Mouse (Mus musculus): ENCODE results near the gene Hnrnpab. TPM values are rescaled to one million over a fixed set of nuclear protein-coding genes. Genes with fewer than 3 reads are reported as not detected.

Hnrnpab gene
- total and polyA plus RNA-seq, 3 experiments: 893 to 2,181 (median 1,100) TPM

DNA sequence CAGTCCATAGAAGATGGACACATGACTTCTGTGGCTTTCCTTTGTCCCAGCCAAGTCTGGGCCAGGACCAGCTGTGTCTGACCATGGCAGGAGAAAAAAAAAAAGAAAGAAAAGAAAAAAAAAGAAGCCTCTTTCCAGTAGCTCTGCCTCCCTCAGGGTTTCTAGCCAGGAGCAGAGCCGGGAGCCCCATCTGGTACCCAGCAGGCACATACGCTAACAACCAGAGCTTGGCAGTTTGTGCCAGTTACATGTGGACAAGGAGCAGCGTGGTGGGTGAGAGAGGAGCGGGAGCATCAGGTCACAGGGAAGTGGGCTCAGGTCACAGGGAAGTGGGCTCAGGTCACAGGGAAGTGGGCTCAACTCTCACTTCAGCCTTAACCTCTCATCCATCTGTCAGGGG, 30.2 kb downstream of the Hnrnpab start:
- H3K4me1 ChIP-seq (ENCODE audit: control insufficient read depth in 1 of 2, insufficient read depth in 2 of 2): peaks cover 20 to 39% of the 10 kb centered on the region in 2 experiments
- no peak overlapping the region for H3K27ac ChIP-seq (ENCODE audit: insufficient read depth, low read depth)
- no peaks in the 10 kb centered on the region for H3K79me2 ChIP-seq (replicated peaks; ENCODE audit: control insufficient read depth, extremely low read depth, insufficient read depth, poor library complexity, severe bottlenecking)
- peaks cover 30% of the 10 kb centered on the region for H3K27me3 ChIP-seq (replicated peaks)
- H3K9ac ChIP-seq (ENCODE audit: insufficient read depth, low read depth): no peak overlapping the region
- in situ Hi-C loops (cut with MboI; ENCODE audit: low pct_ligation_motif_present, low pct_unique_long_range_greater_than_20kb, low sequenced_read_pairs) (no loop called here), dilution Hi-C loops (cut with MboI; ENCODE audit: extremely low pct_ligation_motif_present, extremely low pct_unique_long_range_greater_than_20kb, low sequenced_read_pairs) (no loop called here)
- no peak overlapping the region for H3K4me3 ChIP-seq (replicated peaks in 1 of 3; ENCODE audit: low read depth in 2 of 3, low read length in 2 of 3, poor library complexity in 1 of 3)
- no peaks in the 10 kb centered on the region for H3K36me3 ChIP-seq (replicated peaks in 1 of 2; ENCODE audit: control insufficient read depth in 1 of 2, insufficient read depth in 1 of 2, low read length in 1 of 2)
- DNase-seq (ENCODE audit: extremely low read depth): no peak
- TF ChIP-seq MXI1 (IDR thresholded peaks at IDR 0.05; ENCODE audit: low read depth, low read length) (no peak), MEF2A (IDR thresholded peaks at IDR 0.05; ENCODE audit: borderline replicate concordance, low read depth, low read length) (no peak), USF1 (IDR thresholded peaks at IDR 0.05; ENCODE audit: low read depth, low read length) (no peak), ETS1 (conservative IDR thresholded peaks at IDR 0.05; ENCODE audit: low read depth, low read length) (no peak), E2F4 (IDR thresholded peaks at IDR 0.05; ENCODE audit: insufficient replicate concordance, low read depth, low read length) (no peak), GABPA (IDR thresholded peaks at IDR 0.05; ENCODE audit: insufficient replicate concordance, low read depth, low read length) (no peak), JUND (conservative IDR thresholded peaks at IDR 0.05; ENCODE audit: low read depth, low read length) (no peak), ZC3H11A (IDR thresholded peaks at IDR 0.05; ENCODE audit: low read depth, low read length) (no peak), RCOR1 (conservative IDR thresholded peaks at IDR 0.05; ENCODE audit: low read depth, low read length) (no peak), HCFC1 (IDR thresholded peaks at IDR 0.05; ENCODE audit: low read depth, low read length) (no peak), MAZ (IDR thresholded peaks at IDR 0.05; ENCODE audit: low read depth, low read length) (no peak), POLR2A (IDR thresholded peaks at IDR 0.05; ENCODE audit: low read depth, low read length) (no peak), KAT2A (IDR thresholded peaks at IDR 0.05; ENCODE audit: insufficient replicate concordance, low read length) (no peak), PAX5 (IDR thresholded peaks at IDR 0.05; ENCODE audit: low read length) (no peak), JUN (IDR thresholded peaks at IDR 0.05; ENCODE audit: insufficient read depth, low read depth, low read length) (no peak), CHD1 (IDR thresholded peaks at IDR 0.05; ENCODE audit: low read depth, low read length) (no peak), POLR2AphosphoS2 (IDR thresholded peaks at IDR 0.05; ENCODE audit: low read depth, low read length) (no peak), ELF1 (IDR thresholded peaks at IDR 0.05; ENCODE audit: low read depth, low read length) (no peak), IRF4 (IDR thresholded peaks at IDR 0.05; ENCODE audit: low read depth, low read length) (no peak)
- H3K4me2 ChIP-seq (ENCODE audit: insufficient read depth, low read depth, poor library complexity, severe bottlenecking): no peak overlapping the region
- no peaks in the 10 kb centered on the region for H3K9me3 ChIP-seq (replicated peaks; ENCODE audit: low read length)

DNA sequence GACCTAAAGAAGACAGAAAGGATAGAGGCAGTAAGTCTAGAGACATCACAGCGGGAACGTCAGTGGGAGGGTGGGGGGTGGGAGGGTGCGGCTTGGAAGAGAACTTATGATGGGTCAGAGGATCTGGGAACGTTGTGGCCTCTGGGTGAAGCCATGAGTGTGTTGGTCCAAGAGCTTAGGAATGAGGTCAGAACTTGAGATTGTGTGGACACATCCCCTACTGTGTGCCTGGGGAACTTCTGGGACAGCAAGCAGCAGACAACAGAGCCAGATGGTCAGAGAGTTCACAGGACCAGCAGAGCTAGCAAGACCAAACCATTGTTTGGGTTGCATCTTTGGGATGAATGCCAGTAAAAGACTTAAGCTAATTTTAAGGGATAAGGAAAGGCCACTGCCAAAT, 37.8 kb downstream of the Hnrnpab start:
- Histone ChIP-seq H3K79me2 (replicated peaks; ENCODE audit: control insufficient read depth, extremely low read depth, insufficient read depth, poor library complexity, severe bottlenecking) (no peaks in the 10 kb centered on the region), H3K9me3 (replicated peaks; ENCODE audit: low read length) (peaks cover 4% of the 10 kb centered on the region), H3K4me3 (replicated peaks in 1 of 3; ENCODE audit: low read depth in 2 of 3, low read length in 2 of 3, poor library complexity in 1 of 3) (no peak overlapping the region), H3K36me3 (replicated peaks in 1 of 2; ENCODE audit: control insufficient read depth in 1 of 2, insufficient read depth in 1 of 2, low read length in 1 of 2) (no peaks in the 10 kb centered on the region), H3K4me2 (ENCODE audit: insufficient read depth, low read depth, poor library complexity, severe bottlenecking) (no peak overlapping the region), H3K27me3 (replicated peaks) (peaks cover 25% of the 10 kb centered on the region), H3K4me1 (ENCODE audit: control insufficient read depth in 1 of 2, insufficient read depth in 2 of 2) (peaks cover 2 to 22% of the 10 kb centered on the region in 2 experiments), H3K27ac (ENCODE audit: insufficient read depth, low read depth) (no peak overlapping the region), H3K9ac (ENCODE audit: insufficient read depth, low read depth) (no peak overlapping the region)
- dilution Hi-C loops (cut with MboI; ENCODE audit: extremely low pct_ligation_motif_present, extremely low pct_unique_long_range_greater_than_20kb, low sequenced_read_pairs) (no loop called here), in situ Hi-C loops (cut with MboI; ENCODE audit: low pct_ligation_motif_present, low pct_unique_long_range_greater_than_20kb, low sequenced_read_pairs) (no loop called here)
- no peak for TF ChIP-seq MAX (IDR thresholded peaks at IDR 0.05; ENCODE audit: low read length)
- no peak for TF ChIP-seq IRF4 (IDR thresholded peaks at IDR 0.05; ENCODE audit: low read depth, low read length)
- TF ChIP-seq ZC3H11A (IDR thresholded peaks at IDR 0.05; ENCODE audit: low read depth, low read length): no peak
- TF ChIP-seq TBP (conservative IDR thresholded peaks at IDR 0.05; ENCODE audit: low read depth, low read length): no peak
- no peak for TF ChIP-seq MYC (IDR thresholded peaks at IDR 0.05; ENCODE audit: low read depth, low read length)
- TF ChIP-seq POLR2A (IDR thresholded peaks at IDR 0.05; ENCODE audit: low read depth, low read length): no peak
- TF ChIP-seq ETS1 (conservative IDR thresholded peaks at IDR 0.05; ENCODE audit: low read depth, low read length): no peak
- no peak for TF ChIP-seq CHD2 (IDR thresholded peaks at IDR 0.05; ENCODE audit: low read length)
- TF ChIP-seq NELFE (IDR thresholded peaks at IDR 0.05; ENCODE audit: low read depth, low read length): no peak
- TF ChIP-seq POLR2AphosphoS2 (IDR thresholded peaks at IDR 0.05; ENCODE audit: low read depth, low read length): no peak
- DNase-seq (ENCODE audit: extremely low read depth): no peak
